Mouse (Mus musculus): Measurements from ENCODE around the gene Diaph2. TPM values are rescaled to one million over a fixed set of nuclear protein-coding genes. Genes with fewer than 3 reads are reported as not detected.
"Not testable (repeated sequence)": the region's sequence is repeated elsewhere in the genome, so short reads cannot be mapped to it uniquely, and the experiment has no call there.

Diaph2 gene
- total RNA-seq, 2 experiments from 2014 or later = 20.3 to 26.1 TPM

DNA sequence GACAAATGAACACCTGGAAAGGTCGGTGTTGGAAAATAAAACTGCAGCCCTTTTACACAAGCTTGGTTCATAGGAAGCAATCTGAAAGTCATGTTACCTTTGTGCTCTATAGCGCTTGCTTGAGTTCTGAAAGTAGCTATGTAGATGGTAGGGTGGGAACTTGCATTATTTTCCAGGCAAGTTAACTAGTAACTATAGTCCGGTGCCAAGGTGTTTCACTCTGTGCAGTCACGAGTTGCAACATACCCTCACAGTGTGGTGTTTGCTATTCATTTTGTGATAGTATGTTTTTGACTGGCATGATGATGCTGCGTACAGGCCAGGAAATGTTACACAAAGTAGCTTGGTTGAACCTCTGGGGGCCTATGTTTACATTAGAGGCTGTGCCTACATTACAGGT lies 34.5 kb downstream of the Diaph2 start:
- intact Hi-C loops (cut with DNase I) = no loop called here
- DNase-seq (ENCODE audit: low spot score in 2 of 2) = no peak

GRCm38 (mm10) chrX:129799920-129800319 lies 50.4 kb downstream of the Diaph2 start:
- intact Hi-C loops (cut with DNase I); DNase-seq (ENCODE audit: low spot score in 2 of 2): not testable (repeated sequence)

DNA sequence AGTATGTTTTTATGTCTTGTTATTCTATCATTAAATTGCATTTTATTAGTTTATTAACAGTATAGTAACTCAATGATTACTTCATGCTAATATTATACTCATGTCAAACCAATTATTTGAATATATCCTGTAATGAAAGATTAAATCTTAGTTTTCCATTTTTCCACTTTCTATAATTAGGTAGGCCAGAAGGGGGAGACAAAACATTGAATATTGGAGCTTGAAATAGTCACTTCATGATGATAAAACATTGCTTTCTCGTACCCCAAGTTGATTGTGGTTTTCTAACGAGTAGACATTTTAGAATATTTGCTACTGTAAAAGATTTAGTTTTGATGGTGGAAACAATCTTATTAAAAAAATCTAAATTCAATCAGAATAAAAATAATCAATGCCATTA lies 82.4 kb downstream of the Diaph2 start:
- intact Hi-C loops (cut with DNase I) = no loop called here
- DNase-seq (ENCODE audit: low spot score in 2 of 2) = no peak

- DNase-seq (ENCODE audit: low spot score in 2 of 2) = no peak
- intact Hi-C loops (cut with DNase I) = no loop called here
Observed at GRCm38 (mm10) chrX:129833887-129834286, 84.3 kb downstream of the Diaph2 start.

GRCm38 (mm10) chrX:129884465-129884864 lies 134.9 kb downstream of the Diaph2 start:
- intact Hi-C loops (cut with DNase I) = no loop called here
- DNase-seq (ENCODE audit: low spot score in 2 of 2) = no peak

DNA sequence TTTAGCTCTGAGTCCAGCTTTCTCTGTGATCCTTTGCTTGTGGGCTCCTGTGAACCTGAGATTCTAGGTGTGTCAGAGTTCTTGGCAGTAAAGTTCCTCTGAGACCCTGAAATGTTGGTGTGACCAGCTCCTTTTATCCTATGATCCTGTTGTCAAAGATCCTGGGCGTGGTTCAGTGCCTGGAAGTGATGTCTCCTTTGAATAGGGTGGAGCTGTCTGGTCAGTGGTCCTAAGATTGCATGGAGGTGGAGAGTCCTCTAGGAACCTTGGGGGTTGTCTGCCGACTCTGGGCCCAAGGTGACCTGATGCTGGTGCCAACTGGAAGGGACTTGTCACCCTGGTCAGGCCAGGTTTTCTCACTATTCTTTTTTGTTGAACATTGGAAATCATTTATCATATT lies 176.3 kb downstream of the Diaph2 start:
- intact Hi-C loops (cut with DNase I) = no loop called here
- no peak for DNase-seq (ENCODE audit: low spot score in 2 of 2)

DNA sequence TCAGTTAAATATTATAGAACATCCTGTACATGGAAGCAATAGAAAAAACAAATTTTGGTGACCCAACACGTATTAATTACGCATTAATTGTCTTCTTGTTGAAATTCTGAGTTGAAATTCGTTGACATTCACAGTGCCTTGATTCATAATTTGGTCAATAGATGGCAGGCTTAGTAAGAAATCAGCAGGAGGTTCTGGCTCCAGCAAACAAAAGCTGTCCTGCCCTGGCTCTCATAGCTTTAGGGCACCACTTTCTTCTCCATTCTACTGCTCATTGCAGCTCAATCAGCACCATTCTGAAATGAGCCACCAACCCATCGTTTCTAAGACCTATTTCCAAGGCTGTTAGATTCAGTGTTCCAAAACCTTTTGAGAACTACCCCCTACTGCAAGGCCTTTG lies 225.3 kb downstream of the Diaph2 start:
- no peak for DNase-seq (ENCODE audit: low spot score in 2 of 2)
- intact Hi-C loops (cut with DNase I) = no loop called here

DNA sequence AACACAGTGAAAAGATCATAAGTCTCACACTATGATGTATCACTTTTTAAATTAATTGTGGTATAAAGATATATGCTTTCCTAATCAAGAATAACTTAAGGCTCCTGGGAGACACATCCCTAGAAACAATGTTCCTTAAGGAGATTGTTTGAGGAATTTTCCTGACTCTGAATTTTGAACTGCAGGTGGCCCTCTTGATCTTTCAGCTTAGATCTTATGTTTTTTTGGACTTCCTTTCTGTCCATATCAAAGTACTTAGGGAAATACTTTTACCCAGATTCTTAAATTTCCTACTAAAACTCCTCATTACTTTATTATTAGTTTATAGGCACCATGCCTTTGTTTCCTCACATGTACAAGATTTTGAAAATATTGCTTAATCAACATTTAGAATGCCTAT lies 258.7 kb downstream of the Diaph2 start:
- intact Hi-C loops (cut with DNase I) = no loop called here
- no peak for DNase-seq (ENCODE audit: low spot score in 2 of 2)

GRCm38 (mm10) chrX:130019735-130020134 lies 270.2 kb downstream of the Diaph2 start:
- DNase-seq (ENCODE audit: low spot score in 2 of 2) = no peak
- intact Hi-C loops (cut with DNase I) = no loop called here

DNA sequence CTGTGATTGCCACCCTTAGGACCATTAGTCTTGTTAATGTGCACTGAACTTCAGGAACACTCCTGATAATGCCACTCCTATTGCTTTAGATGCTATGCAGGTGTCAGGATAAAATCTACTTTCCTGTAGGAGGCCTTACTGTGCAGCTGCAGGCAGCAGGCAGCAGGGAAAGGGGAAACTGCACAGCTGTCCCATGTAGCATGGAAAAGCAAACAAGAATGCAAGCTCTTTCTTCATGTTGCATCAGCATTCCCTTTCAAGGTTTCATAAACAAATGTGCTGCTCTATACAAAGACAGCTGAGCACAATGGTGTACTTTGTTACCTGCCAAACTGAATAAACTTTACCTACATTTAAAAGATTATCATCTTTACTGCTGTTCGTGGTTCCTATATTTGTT lies 295.0 kb downstream of the Diaph2 start:
- intact Hi-C loops (cut with DNase I) = no loop called here
- no peak for DNase-seq (ENCODE audit: low spot score in 2 of 2)

- intact Hi-C loops (cut with DNase I) = no loop called here
- no peak for DNase-seq (ENCODE audit: low spot score in 2 of 2)
Observed at GRCm38 (mm10) chrX:130149216-130149615, 399.7 kb downstream of the Diaph2 start.

GRCm38 (mm10) chrX:130152164-130152563 lies 402.6 kb downstream of the Diaph2 start:
- intact Hi-C loops (cut with DNase I) = no loop called here
- no peak for DNase-seq (ENCODE audit: low spot score in 2 of 2)

GRCm38 (mm10) chrX:130173126-130173525 lies 423.6 kb downstream of the Diaph2 start:
- no peak for DNase-seq (ENCODE audit: low spot score in 2 of 2)
- intact Hi-C loops (cut with DNase I) = no loop called here

DNA sequence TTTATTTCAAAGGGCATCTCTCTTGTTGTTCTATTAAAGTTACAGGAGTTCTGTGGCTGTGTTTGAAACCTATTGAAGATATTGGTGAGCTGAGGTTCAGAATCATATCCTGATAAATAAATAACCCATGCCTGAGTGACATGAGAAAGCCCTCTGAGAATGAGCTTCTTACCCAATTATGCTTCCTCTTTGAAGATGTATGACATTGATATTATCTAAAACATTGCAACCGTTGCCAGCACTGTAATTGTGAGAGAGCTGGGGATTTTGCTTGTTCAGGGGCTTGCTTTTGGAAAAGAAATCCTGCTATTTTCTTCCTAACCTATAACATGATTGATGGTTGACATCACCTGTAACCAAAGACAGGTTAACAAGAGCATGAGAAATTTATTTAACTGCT lies 438.3 kb downstream of the Diaph2 start:
- intact Hi-C loops (cut with DNase I) = no loop called here
- DNase-seq (ENCODE audit: low spot score in 2 of 2) = no peak

DNA sequence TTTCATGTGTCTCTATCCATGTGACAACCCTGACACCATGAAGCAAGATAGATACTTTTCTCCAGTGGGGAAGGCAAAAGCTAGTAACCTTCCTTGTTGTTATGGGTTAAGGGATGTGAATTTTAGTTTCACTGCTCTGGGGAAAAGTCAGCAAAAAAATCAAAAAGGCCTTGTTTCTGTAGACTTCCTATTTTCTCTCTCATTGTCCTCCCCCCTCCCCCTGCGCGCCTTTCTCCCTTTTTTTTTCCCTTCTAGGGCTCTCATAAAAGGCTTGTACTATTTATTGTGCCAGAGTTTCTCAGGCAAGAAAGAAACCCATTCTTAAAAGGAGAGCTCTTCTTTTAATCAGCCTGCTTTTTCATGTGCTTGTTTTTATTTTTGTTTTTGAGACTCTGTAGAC lies 438.9 kb downstream of the Diaph2 start:
- intact Hi-C loops (cut with DNase I) = no loop called here
- DNase-seq (ENCODE audit: low spot score in 2 of 2) = no peak

DNA sequence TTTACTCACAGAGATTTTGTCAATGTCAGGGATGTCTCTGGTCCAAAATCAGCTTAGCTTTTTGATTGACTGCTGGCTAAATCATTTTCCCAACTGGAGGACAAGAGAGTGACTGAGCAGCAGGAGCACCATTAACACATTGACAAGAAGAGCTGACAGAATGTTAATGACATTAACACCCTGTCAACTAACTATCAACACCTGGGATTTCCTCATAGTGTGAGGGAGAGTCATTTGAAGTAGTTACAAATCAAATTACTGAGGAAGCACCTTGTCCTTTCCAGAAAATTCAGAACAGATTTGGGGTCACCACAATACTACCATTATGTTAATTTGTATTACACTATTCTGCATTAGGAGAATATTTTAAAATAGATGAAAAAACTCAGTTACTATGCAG lies 439.7 kb downstream of the Diaph2 start:
- intact Hi-C loops (cut with DNase I) = no loop called here
- DNase-seq (ENCODE audit: low spot score in 2 of 2) = no peak

DNA sequence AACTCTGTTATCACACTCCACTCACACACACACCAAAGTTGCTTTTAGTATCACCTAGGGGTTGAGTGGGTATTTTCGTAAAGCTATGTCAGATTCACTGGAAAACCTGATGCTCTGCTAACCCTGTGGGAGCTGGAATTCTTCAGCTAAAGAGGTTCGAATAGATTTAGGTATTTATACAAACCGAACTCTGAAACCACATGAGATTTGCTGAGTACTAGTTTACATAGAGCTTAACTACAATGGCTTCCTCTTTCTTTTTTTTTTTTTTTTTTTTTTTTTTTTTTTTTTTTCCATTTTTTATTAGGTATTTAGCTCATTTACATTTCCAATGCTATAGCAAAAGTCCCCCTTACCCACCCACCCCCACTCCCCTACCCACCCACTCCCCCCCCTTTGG lies 447.9 kb downstream of the Diaph2 start:
- DNase-seq (ENCODE audit: low spot score in 2 of 2); intact Hi-C loops (cut with DNase I): not testable (repeated sequence)

DNA sequence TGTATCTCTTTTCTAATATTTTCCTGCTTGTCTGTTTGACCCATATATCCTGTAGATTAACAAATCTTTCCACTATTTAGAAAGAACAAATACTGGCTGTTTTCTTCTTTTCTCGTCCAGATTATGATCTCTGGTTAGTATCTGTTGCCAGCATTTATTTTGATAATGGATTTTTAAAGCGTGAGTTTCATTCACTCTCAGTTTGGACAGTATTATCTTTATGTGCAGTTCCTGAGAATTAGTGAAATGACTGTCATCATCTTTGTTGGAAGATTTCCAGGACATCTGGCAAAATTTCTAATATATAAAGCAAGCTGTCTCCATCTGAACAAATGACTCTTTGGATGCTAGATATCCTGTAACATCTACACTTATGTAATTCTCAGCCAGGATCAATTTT lies 455.7 kb downstream of the Diaph2 start:
- intact Hi-C loops (cut with DNase I) = no loop called here
- DNase-seq (ENCODE audit: low spot score in 2 of 2) = no peak

DNA sequence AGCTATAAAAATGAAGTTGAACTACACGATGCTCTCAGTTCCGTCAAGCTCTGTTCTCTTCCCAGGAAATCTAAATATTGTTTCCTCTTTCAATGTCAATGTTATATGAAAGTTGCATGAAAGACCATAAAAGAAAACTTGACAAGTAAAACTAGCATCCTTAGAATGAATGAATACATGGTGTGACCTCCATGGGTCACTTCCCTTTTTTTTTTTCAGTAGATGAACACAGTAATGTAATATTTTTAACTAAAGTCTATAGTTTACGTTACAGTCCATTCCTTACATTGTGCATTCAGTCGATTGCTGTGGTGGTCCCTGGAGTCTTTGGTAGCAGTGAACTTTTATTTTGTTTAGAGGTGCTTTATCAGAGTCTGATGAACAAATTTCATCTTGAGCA lies 462.7 kb downstream of the Diaph2 start:
- intact Hi-C loops (cut with DNase I) = no loop called here
- DNase-seq (ENCODE audit: low spot score in 2 of 2) = no peak

DNA sequence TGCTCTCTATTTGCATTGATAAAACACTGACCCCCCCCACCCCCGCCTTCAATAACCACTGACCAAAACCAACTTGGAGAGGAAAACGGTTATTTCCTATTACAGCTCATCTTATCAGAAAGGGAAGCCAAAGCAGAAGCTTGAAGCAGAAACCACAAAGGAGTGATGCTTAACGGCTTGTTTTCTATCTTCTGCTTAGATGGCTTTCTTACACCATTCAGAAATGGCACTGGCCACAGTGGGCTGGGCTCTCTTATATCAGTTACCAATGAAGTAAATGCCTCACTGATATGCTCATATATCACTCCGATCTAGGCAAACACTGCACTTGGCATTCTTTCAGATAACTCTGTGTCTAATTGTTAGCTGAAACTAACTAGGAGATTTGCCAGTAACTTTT lies 463.2 kb downstream of the Diaph2 start:
- DNase-seq (ENCODE audit: low spot score in 2 of 2) = no peak
- intact Hi-C loops (cut with DNase I) = no loop called here

DNA sequence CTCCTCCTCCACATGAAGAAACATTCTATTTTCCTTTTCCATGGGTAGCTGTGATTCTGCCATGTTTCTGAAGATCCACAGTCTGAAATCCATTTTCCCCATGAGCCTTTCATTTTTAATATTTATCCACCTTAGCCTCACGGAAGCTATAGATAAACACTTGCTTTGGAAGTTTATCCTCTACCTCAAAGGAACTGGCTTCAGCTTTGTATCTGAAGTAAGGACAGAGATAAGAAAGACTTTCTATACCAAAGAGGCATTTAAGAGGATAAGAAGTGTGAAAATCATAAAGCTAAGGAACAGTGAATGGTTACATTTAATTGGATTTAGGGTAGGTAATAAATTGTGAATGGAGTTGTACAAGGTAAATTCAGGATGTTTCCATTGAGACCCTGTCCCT lies 480.5 kb downstream of the Diaph2 start:
- intact Hi-C loops (cut with DNase I) = no loop called here
- DNase-seq (ENCODE audit: low spot score in 2 of 2) = no peak

GRCm38 (mm10) chrX:130235167-130235566 lies 485.6 kb downstream of the Diaph2 start:
- intact Hi-C loops (cut with DNase I) = no loop called here
- DNase-seq (ENCODE audit: low spot score in 2 of 2) = no peak

- DNase-seq (ENCODE audit: low spot score in 2 of 2) = peak in 1 of 2 experiments; percentile 7
- intact Hi-C loops (cut with DNase I) = no loop called here
Observed at GRCm38 (mm10) chrX:130246652-130247051, 497.1 kb downstream of the Diaph2 start.
